Mouse (Mus musculus): ENCODE measurements around the gene Cdkn2d. TPM values are rescaled to one million over a fixed set of nuclear protein-coding genes. Genes with fewer than 3 reads are reported as not detected.
A peak's percentile ranks its signal among the peaks of the same experiment; 100 is the strongest.
"Not testable (repeated sequence)": the region's sequence is repeated elsewhere in the genome, so short reads cannot be mapped to it uniquely, and the experiment has no call there.

Gene Cdkn2d
- polyA plus RNA-seq, 1 experiment from 2014 or later, result 96.4 TPM

DNA sequence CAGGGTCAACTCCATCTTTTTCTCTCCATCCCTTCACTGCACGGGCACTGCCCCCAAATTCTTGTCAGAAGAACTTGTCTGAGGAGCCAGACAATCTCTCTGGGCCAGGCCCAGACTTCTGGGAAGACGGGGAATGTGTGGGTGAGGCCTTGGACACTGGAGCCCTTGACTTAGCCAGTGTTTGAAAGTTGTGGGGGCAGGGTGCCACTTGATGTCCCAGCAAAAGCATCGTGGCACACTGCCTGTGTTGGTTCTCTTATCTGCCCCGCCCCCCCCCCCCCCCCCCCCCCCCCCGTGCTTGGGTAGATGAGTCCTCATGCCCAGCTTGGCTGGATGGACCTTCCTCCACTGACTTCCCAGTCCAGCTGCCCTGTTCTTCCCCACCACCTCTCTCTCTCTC lies 37.8 kb upstream of the Cdkn2d start:
- Histone ChIP-seq H3K9ac (no peak overlapping the region), H3K4me2 (no peak overlapping the region), H3K9me3 (replicated peaks) (no peaks in the 10 kb centered on the region), H3K27me3 (no peaks in the 10 kb centered on the region), H3K4me3 (no peak overlapping the region), H3K36me3 (peaks cover 5% of the 10 kb centered on the region; the same call in 1 of the 2 replicates), H3K27ac (peak overlapping the region; percentile 61), H3K4me1 (replicated peaks) (peaks cover 54% of the 10 kb centered on the region)
- peak; percentile 67 for ATAC-seq (replicated peaks; ENCODE audit: insufficient number of reproducible peaks, insufficient read depth, low FRiP score, low read depth)
- WGBS, result 27% methylated on average over 3 of the region's 5 CpGs

DNA sequence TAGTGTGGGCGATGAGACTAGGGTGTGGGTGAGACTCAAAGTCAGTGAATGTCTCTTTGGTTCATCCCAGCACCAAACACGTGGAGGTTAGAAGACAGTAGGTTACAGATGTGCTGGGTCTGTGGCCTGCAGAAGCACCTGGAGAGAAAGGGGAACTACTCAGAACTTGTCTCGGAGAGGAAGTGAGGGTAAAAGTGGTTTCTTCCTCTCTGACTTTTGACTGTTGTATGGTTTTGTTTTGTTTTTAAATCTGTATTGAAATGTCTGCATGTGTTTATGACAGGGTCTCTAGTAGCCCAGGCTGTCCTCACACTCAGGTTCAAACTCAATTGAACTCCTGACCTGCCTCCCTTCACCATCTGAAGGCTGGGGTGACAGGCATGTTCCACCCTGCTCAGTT lies 36.8 kb upstream of the Cdkn2d start:
- Histone ChIP-seq H3K4me3 (no peak overlapping the region), H3K36me3 (peaks cover 5% of the 10 kb centered on the region; the same call in 1 of the 2 replicates), H3K27me3 (no peaks in the 10 kb centered on the region), H3K4me1 (replicated peaks) (peaks cover 57% of the 10 kb centered on the region), H3K4me2 (no peak overlapping the region), H3K9me3 (replicated peaks) (no peaks in the 10 kb centered on the region), H3K9ac (no peak overlapping the region), H3K27ac (peak overlapping the region; percentile 61; the same call in 1 of the 2 replicates)
- 71% methylated on average over 3 of the region's 3 CpGs for WGBS
- ATAC-seq (replicated peaks; ENCODE audit: insufficient number of reproducible peaks, insufficient read depth, low FRiP score, low read depth), result no peak

DNA sequence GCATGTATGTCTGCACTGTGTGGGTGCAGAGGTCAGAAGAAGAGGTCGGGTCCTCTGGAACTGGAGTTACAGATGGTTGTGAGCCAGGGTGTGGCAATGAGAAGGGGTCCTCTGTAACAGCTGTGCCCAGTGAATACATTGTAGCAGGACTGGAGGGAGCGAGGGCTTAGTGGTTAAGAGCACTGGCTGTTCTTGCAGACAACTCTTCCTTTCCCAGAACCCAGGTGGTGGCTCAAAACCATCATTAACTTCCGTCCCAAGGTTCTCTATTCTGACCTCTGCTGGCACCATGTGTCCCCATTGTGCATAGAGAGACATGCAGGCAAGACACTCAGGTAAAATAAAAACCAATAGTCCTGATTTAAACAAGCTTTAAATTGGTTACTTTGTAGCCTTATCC lies 36.4 kb upstream of the Cdkn2d start:
- peak overlapping the region; percentile 61; the same call in 1 of the 2 replicates for H3K27ac ChIP-seq
- no peak overlapping the region for H3K4me2 ChIP-seq
- no peak for ATAC-seq (replicated peaks; ENCODE audit: insufficient number of reproducible peaks, insufficient read depth, low FRiP score, low read depth)
- H3K4me1 ChIP-seq (replicated peaks), result peaks cover 55% of the 10 kb centered on the region
- H3K9me3 ChIP-seq (replicated peaks), result no peaks in the 10 kb centered on the region
- no peak overlapping the region for H3K4me3 ChIP-seq
- H3K9ac ChIP-seq, result no peak overlapping the region
- no peaks in the 10 kb centered on the region for H3K27me3 ChIP-seq
- peaks cover 5% of the 10 kb centered on the region; the same call in 1 of the 2 replicates for H3K36me3 ChIP-seq
- WGBS, result 64% methylated on average over 3 of the region's 3 CpGs

DNA sequence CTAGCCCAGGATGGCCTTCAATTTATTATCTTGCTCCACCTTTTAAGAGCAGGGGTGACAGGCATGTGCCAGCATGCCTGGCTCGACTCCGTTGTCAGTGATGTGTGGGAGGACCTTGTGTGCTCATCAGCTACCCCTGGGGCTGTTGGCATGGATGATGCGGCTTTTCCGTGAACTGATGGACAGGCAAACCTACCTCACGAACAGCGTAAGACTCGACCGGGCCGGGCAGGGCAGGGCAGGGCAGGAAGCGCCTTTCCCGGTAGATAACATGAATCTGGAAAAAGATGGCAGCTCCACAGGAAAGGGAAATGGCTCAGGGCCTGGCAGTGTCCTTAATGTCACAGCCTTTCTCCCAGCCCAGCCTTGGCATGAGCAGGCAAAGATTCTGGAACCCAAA lies 33.1 kb upstream of the Cdkn2d start:
- WGBS, result 81% methylated on average over 11 of the region's 11 CpGs
- ATAC-seq (replicated peaks; ENCODE audit: insufficient number of reproducible peaks, insufficient read depth, low FRiP score, low read depth), result no peak
- no peak overlapping the region for H3K9ac ChIP-seq
- H3K36me3 ChIP-seq, result peaks cover 5% of the 10 kb centered on the region; the same call in 1 of the 2 replicates
- H3K4me2 ChIP-seq, result no peak overlapping the region
- H3K27me3 ChIP-seq, result no peaks in the 10 kb centered on the region
- peaks cover 50% of the 10 kb centered on the region for H3K4me1 ChIP-seq (replicated peaks)
- H3K27ac ChIP-seq, result no peak overlapping the region
- H3K4me3 ChIP-seq, result no peak overlapping the region
- no peaks in the 10 kb centered on the region for H3K9me3 ChIP-seq (replicated peaks)

DNA sequence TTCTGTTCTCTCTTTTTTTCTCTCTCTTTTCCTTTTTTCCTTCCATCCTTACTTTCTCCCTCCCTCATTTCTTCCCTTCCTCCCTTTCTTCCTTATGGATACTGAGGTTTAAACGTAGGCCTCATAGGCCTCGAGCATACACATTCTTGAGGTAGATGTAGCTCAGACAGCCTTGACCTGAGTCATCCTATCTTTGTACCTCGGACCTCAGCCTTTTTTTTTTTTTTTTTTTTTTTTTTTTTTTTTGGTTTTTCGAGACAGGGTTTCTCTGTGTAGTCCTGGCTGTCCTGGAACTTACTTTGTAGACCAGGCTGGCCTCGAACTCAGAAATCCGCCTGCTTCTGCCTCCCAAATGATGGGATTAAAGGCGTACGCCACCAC lies 31.7 kb upstream of the Cdkn2d start:
- H3K36me3 ChIP-seq; ATAC-seq (replicated peaks; ENCODE audit: insufficient number of reproducible peaks, insufficient read depth, low FRiP score, low read depth); H3K4me3 ChIP-seq; H3K9me3 ChIP-seq (replicated peaks); H3K27me3 ChIP-seq; H3K9ac ChIP-seq; H3K27ac ChIP-seq: not testable (repeated sequence)
- peaks cover 40% of the 10 kb centered on the region for H3K4me1 ChIP-seq (replicated peaks)
- H3K4me2 ChIP-seq, result 0 out of 2 replicates have a peak overlapping the region, but pooled peaks have one; percentile 86
- WGBS, result 84% methylated on average over 8 of the region's 8 CpGs

DNA sequence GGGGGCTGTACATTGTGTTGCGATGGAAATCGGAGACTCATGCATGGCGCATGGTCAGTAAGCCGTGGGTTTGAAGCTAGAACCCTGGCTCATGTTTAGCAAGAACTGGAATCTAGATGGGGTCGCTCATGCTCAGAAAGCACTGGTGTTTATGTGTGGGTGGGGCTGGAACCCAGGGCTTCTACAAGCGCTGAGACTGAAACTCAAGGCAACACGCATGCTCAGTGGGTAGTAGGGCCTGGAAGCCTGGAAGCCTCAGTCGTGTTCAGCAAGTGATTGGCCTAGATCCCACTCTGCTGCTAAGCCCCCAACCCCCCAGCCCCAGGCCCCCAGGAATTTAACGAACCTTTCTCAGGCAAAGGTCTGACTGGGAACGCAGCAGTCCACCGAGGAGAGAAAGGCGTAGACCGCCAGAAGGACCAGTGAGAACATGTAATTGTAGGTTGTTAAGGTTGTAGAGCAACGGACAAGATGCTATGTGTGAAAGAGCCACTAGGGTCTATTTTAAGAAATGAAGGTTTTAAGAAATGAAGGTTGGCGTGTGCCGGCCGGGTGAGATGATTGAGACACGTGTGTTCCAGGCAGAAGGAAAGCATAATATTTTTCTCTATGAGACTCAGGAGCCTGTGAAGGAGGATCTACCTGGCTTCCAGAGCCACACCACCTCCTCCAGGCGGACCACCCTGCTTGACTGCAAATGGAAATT lies 31.2 kb upstream of the Cdkn2d start:
- H3K4me3 ChIP-seq, result peak overlapping the region; percentile 84
- H3K9me3 ChIP-seq (replicated peaks), result no peaks in the 10 kb centered on the region
- H3K9ac ChIP-seq, result peak overlapping the region; percentile 77; the same call in 1 of the 2 replicates
- peak overlapping the region; percentile 86 for H3K4me2 ChIP-seq
- H3K27me3 ChIP-seq, result no peaks in the 10 kb centered on the region
- H3K36me3 ChIP-seq, result peaks cover 5% of the 10 kb centered on the region; the same call in 1 of the 2 replicates
- H3K27ac ChIP-seq, result peak overlapping the region; percentile 78
- H3K4me1 ChIP-seq (replicated peaks), result peaks cover 36% of the 10 kb centered on the region
- WGBS, result 65% methylated on average over 19 of the region's 19 CpGs
- no peak for ATAC-seq (replicated peaks; ENCODE audit: insufficient number of reproducible peaks, insufficient read depth, low FRiP score, low read depth)

DNA sequence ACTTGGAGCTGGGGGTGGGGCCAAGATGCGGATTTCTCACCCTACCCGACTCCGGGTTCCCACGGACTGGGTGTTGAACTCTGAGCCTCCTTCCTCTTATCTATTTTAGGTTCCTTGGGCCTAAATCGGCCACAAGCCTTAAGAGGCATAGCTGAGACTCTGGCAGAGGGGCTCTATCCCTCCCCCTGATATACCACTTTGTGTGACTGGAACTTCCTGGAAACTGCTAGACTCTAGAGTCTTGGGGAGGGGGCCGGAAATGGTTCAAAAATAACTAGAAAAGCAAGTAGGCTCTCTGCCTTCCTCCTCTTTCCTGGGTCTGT lies 30.3 kb upstream of the Cdkn2d start:
- H3K27ac ChIP-seq, result peak overlapping the region; percentile 78
- H3K4me3 ChIP-seq, result peak overlapping the region; percentile 84
- no peaks in the 10 kb centered on the region for H3K27me3 ChIP-seq
- 7% methylated on average over 6 of the region's 6 CpGs for WGBS
- peaks cover 5% of the 10 kb centered on the region; the same call in 1 of the 2 replicates for H3K36me3 ChIP-seq
- H3K4me1 ChIP-seq (replicated peaks), result peaks cover 32% of the 10 kb centered on the region
- no peaks in the 10 kb centered on the region for H3K9me3 ChIP-seq (replicated peaks)
- ATAC-seq (replicated peaks; ENCODE audit: insufficient number of reproducible peaks, insufficient read depth, low FRiP score, low read depth), result 0 out of 2 replicates have a peak, but pooled peaks have one; percentile 14
- H3K9ac ChIP-seq, result peak overlapping the region; percentile 77
- peak overlapping the region; percentile 86 for H3K4me2 ChIP-seq

DNA sequence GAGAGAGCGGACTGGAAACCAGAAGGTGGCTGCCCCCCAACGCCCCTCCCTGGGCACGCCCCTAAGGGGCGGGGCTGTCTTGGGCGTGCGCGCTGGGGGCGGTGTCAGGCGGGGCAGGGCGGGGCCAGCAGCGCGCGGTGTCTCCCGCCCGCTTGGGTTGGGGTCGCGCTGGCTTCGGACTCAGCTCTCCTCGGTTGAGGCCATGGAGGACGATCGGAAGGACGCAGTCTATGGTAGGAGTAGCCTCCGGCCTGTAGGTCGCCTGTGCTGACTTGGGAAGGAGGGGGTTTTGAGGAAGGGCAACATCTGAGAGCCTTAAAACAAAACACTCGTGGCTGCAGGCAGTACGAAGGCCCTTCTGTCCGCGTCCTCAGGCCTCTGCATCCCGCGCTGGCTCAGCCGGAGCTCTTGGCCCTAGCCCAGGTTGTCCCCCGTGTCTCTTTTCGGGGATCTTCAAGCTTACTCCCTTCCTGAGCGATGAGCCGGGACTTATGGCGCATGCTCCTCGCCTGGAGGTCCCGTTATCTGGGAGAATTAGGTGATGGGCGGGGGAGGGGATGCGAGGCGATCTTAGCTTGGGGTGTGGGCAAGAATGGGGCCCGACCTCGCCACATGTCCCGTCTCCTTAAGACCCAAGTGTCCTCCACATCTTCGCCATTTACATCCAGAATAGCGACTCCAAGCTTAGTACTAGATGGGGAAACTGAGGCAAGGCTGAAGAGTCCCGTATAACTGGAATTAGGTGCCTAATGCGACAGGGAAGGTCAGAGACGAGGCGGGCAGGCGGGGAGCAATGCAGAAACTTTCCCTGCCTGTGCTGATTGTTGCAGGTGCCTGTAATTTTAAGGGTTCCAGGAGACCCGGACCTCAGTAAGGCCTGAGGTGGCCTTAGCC lies 29.7 kb upstream of the Cdkn2d start, which contains the start of gene Slc44a2:
Gene Slc44a2, plus strand, starts transcription at position 80 of the 894 bp plus-strand sequence.
- ATAC-seq (replicated peaks; ENCODE audit: insufficient number of reproducible peaks, insufficient read depth, low FRiP score, low read depth), result peak; percentile 93
- Histone ChIP-seq H3K9me3 (replicated peaks) (no peaks in the 10 kb centered on the region), H3K27me3 (no peaks in the 10 kb centered on the region), H3K4me1 (replicated peaks) (peaks cover 32% of the 10 kb centered on the region), H3K36me3 (peaks cover 5% of the 10 kb centered on the region; the same call in 1 of the 2 replicates), H3K4me2 (peak within 1 kb of the TSS; percentile 86), H3K4me3 (peak within 1 kb of the TSS; percentile 84), H3K27ac (peak within 1 kb of the TSS; percentile 78), H3K9ac (peak within 1 kb of the TSS; percentile 77)
- under 1% methylated on average over 52 of the region's 52 CpGs for WGBS

DNA sequence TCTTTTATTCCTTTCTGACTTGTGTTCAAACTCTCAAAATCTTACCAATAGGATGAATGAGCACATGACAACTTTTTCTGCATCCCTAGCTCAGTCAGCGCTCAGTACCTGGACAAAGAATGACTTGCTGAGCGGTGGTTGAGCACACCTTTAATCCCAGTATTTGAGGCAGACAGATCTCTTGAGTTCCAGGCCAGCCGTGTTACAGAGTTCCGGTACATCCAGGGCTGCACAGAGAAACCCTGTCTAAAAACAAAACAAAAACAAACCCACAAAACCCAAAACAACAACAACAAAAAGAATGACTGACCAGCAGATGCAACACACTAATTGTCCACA lies 29.0 kb upstream of the Cdkn2d start:
- Histone ChIP-seq H3K9me3 (replicated peaks) (no peaks in the 10 kb centered on the region), H3K9ac (peak overlapping the region; percentile 77), H3K4me3 (peak overlapping the region; percentile 84), H3K27me3 (no peaks in the 10 kb centered on the region), H3K27ac (no peak overlapping the region), H3K4me2 (peak overlapping the region; percentile 86), H3K36me3 (peaks cover 5% of the 10 kb centered on the region; the same call in 1 of the 2 replicates), H3K4me1 (replicated peaks) (peaks cover 32% of the 10 kb centered on the region)
- 32% methylated on average over 4 of the region's 4 CpGs for WGBS
- ATAC-seq (replicated peaks; ENCODE audit: insufficient number of reproducible peaks, insufficient read depth, low FRiP score, low read depth), result no peak; the same call in 1 of the 2 replicates

DNA sequence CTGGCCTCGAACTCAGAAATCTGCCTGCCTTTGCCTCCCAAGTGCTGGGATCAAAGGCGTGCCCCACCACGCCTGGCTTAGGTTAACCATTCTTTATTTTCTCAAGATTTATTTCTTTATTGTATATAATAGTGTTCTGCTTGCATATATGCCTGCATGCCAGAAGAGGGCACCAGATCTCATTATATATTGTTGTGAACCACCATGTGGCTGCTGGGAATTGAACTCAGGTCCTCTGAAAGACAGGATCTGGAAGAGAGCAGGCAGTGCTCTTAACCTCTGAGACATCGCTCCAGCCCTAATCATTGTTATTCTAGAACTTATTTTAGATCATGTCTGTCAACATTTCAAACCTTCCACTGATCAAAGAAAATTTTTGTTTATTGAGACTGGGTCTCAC lies 28.3 kb upstream of the Cdkn2d start:
- Histone ChIP-seq H3K36me3 (no peaks in the 10 kb centered on the region), H3K4me3 (no peak overlapping the region), H3K4me1 (replicated peaks) (peaks cover 30% of the 10 kb centered on the region), H3K9ac (no peak overlapping the region), H3K9me3 (replicated peaks) (no peaks in the 10 kb centered on the region), H3K27ac (no peak overlapping the region), H3K4me2 (no peak overlapping the region), H3K27me3 (no peaks in the 10 kb centered on the region)
- ATAC-seq (replicated peaks; ENCODE audit: insufficient number of reproducible peaks, insufficient read depth, low FRiP score, low read depth), result no peak
- WGBS, result 92% methylated on average over 4 of the region's 4 CpGs

DNA sequence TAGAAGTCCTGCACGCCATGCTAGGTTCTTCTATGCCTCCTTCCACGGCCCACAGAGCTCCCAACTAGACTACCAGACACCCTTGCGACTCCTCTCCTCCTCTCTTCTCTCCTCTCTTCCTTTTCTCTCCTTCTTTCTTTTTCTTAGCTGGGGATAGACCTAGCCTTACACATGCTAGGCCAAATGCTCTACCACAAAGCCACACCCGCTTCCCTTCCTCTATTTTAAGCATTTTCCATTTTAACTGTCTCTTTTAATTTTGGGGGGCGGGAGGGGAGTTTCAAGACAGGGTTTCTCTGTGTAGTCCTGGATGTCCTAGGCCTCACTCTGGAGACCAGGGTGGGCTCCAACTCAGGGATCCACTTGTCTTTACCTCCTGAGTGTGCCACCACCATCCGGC lies 27.6 kb upstream of the Cdkn2d start:
- H3K4me3 ChIP-seq, result no peak overlapping the region
- no peak overlapping the region for H3K9ac ChIP-seq
- H3K9me3 ChIP-seq (replicated peaks), result no peaks in the 10 kb centered on the region
- H3K4me2 ChIP-seq, result no peak overlapping the region
- H3K27me3 ChIP-seq, result no peaks in the 10 kb centered on the region
- H3K4me1 ChIP-seq (replicated peaks), result peaks cover 29% of the 10 kb centered on the region
- H3K27ac ChIP-seq, result no peak overlapping the region
- 84% methylated on average over 6 of the region's 6 CpGs for WGBS
- ATAC-seq (replicated peaks; ENCODE audit: insufficient number of reproducible peaks, insufficient read depth, low FRiP score, low read depth), result no peak
- no peaks in the 10 kb centered on the region for H3K36me3 ChIP-seq

Data from heart, embryonic 15.5 days (tissue).